Mouse (Mus musculus): ENCODE data around the gene Vdr.

Gene Vdr

GRCm38 (mm10) chr15:97812126-97812525, 98.3 kb downstream of the Vdr start:
- DNase-seq (ENCODE audit: low read depth, low spot score) = no peak

- DNase-seq (ENCODE audit: low read depth, low spot score) = no peak
Measured at GRCm38 (mm10) chr15:97811307-97811706, 99.1 kb downstream of the Vdr start.

- DNase-seq (ENCODE audit: low read depth, low spot score) = no peak
Measured at GRCm38 (mm10) chr15:97810399-97810798, 100.0 kb downstream of the Vdr start.

- no peak for DNase-seq (ENCODE audit: low read depth, low spot score)
Measured at GRCm38 (mm10) chr15:97809942-97810341, 100.5 kb downstream of the Vdr start.

GRCm38 (mm10) chr15:97809206-97809605, 101.2 kb downstream of the Vdr start:
- no peak for DNase-seq (ENCODE audit: low read depth, low spot score)

- no peak for DNase-seq (ENCODE audit: low read depth, low spot score)
Measured at GRCm38 (mm10) chr15:97808532-97808931, 101.9 kb downstream of the Vdr start.

GRCm38 (mm10) chr15:97807867-97808266, 102.6 kb downstream of the Vdr start:
- DNase-seq (ENCODE audit: low read depth, low spot score) = no peak

All from c-Kit-negative CD71-positive TER-119-positive erythroid progenitor cells, embryonic 14.5 days (primary cell).